Mouse (Mus musculus) layer of hippocampus, adult 11-12 months (tissue): ENCODE data around the gene Crabp2.

Experiments used
- DNase-seq: peaks from one replicate; pipeline ENCODE4 v3.0.0; 2022; ENCODE audit warnings: low spot score

Crabp2 gene

GRCm38 (mm10) chr3:87958476-87958875 is 10.0 kb downstream of the Crabp2 start:
- no peak for DNase-seq

GRCm38 (mm10) chr3:87958967-87959366 is 10.5 kb downstream of the Crabp2 start:
- DNase-seq, result no peak

GRCm38 (mm10) chr3:87959371-87959770 is 10.9 kb downstream of the Crabp2 start:
- no peak for DNase-seq

- no peak for DNase-seq
Observed at GRCm38 (mm10) chr3:87960191-87960585, 11.7 kb downstream of the Crabp2 start.

- peak; percentile 81 for DNase-seq
Observed at GRCm38 (mm10) chr3:87960586-87961191, 12.2 kb downstream of the Crabp2 start.

GRCm38 (mm10) chr3:87970184-87970938 is 21.9 kb downstream of the Crabp2 start:
- DNase-seq, result peak; percentile 57

GRCm38 (mm10) chr3:87970939-87971488 is 22.5 kb downstream of the Crabp2 start, which contains the start of gene Nes:
Nes (plus strand) TSS chr3:87971078.
- DNase-seq, result no peak

- no peak for DNase-seq
Observed at GRCm38 (mm10) chr3:87971489-87972202, 23.2 kb downstream of the Crabp2 start.

- no peak for DNase-seq
Observed at GRCm38 (mm10) chr3:87972203-87972664, 23.8 kb downstream of the Crabp2 start.

- no peak for DNase-seq
Observed at GRCm38 (mm10) chr3:87972776-87973175, 24.3 kb downstream of the Crabp2 start.

- DNase-seq, result no peak
Observed at GRCm38 (mm10) chr3:87973593-87974380, 25.3 kb downstream of the Crabp2 start.

- no peak for DNase-seq
Observed at GRCm38 (mm10) chr3:87974381-87974987, 26.0 kb downstream of the Crabp2 start.

GRCm38 (mm10) chr3:87979493-87979892 is 31.0 kb downstream of the Crabp2 start:
- DNase-seq, result no peak

GRCm38 (mm10) chr3:87980085-87980484 is 31.6 kb downstream of the Crabp2 start:
- DNase-seq, result no peak

- DNase-seq, result no peak
Observed at GRCm38 (mm10) chr3:87980728-87981127, 32.3 kb downstream of the Crabp2 start.

- DNase-seq, result no peak
Observed at GRCm38 (mm10) chr3:87981214-87981760, 32.8 kb downstream of the Crabp2 start.

GRCm38 (mm10) chr3:87981894-87982835 is 33.7 kb downstream of the Crabp2 start:
- DNase-seq, result no peak

GRCm38 (mm10) chr3:87982836-87983601 is 34.6 kb downstream of the Crabp2 start:
- no peak for DNase-seq

GRCm38 (mm10) chr3:87983627-87984026 is 35.2 kb downstream of the Crabp2 start:
- no peak for DNase-seq
